Mouse (Mus musculus) MEL (cell line): ENCODE data around the gene Sipa1l3. TPM values are rescaled to one million over a fixed set of nuclear protein-coding genes. Genes with fewer than 3 reads are reported as not detected.

Experiments used
- DNase-seq: peaks from one replicate; pipeline ENCODE4 v3.0.0; 2011; ENCODE audit warnings: low read depth, low spot score
- H3K27ac ChIP-seq: 2 replicates; pipeline ENCODE4 v1.5.1; 2012; ENCODE audit warnings: low read depth, mild to moderate bottlenecking, control low read depth, low read length, moderate library complexity; ENCODE audit not compliant: control insufficient read depth
- H3K27me3 ChIP-seq, 2 experiments: fragments of 150-350 bp in 1 of 2; sonication (generic) in 1 of 2; 2 replicates each; pipeline ENCODE4 v1.6.1; 2012; ENCODE audit warnings: low read length in 2 of 2, mild to moderate bottlenecking in 2 of 2, improper control_type of control experiment in 1 of 2, moderate library complexity in 1 of 2; ENCODE audit not compliant: insufficient read depth in 2 of 2, control insufficient read depth in 1 of 2
- H3K36me3 ChIP-seq, 2 experiments: 2 replicates each; pipeline ENCODE4 v1.6.1; 2012 to 2014; ENCODE audit warnings: low read length in 2 of 2, improper control_type of control experiment in 1 of 2, inconsistent platforms in 1 of 2, mild to moderate bottlenecking in 1 of 2; ENCODE audit not compliant: insufficient read depth in 2 of 2, control insufficient read depth in 1 of 2
- H3K4me1 ChIP-seq, 2 experiments: fragments of 150-350 bp in 1 of 2; sonication (generic) in 1 of 2; 2 replicates each; pipeline ENCODE4 v1.6.1; 2012; ENCODE audit warnings: low read length in 2 of 2, improper control_type of control experiment in 1 of 2, mild to moderate bottlenecking in 1 of 2; ENCODE audit not compliant: insufficient read depth in 2 of 2, control insufficient read depth in 1 of 2
- H3K4me3 ChIP-seq, 2 experiments: fragments of 150-350 bp in 1 of 2; sonication (generic) in 1 of 2; 2 replicates each; pipeline ENCODE4 v1.5.1; 2012; ENCODE audit warnings: low read depth in 2 of 2, low read length in 2 of 2, mild to moderate bottlenecking in 2 of 2, moderate library complexity in 2 of 2, control low read depth in 1 of 2, improper control_type of control experiment in 1 of 2; ENCODE audit not compliant: control insufficient read depth in 1 of 2, insufficient read depth in 1 of 2
- H3K79me2 ChIP-seq: 2 replicates; pipeline ENCODE4 v1.6.1; 2012; ENCODE audit warnings: mild to moderate bottlenecking, low read length, moderate library complexity; ENCODE audit not compliant: control insufficient read depth, poor library complexity, insufficient read depth
- H3K9ac ChIP-seq: 2 replicates; pipeline ENCODE4 v1.6.1; 2012; ENCODE audit warnings: low read depth, mild to moderate bottlenecking, control low read depth, low read length, moderate library complexity; ENCODE audit not compliant: control insufficient read depth, poor library complexity, severe bottlenecking
- H3K9me3 ChIP-seq: fragments of 150-350 bp; sonication (generic); replicated peaks from 2 replicates; pipeline ENCODE4 v1.6.1; 2012; ENCODE audit warnings: mild to moderate bottlenecking, low read length, improper control_type of control experiment, moderate library complexity; ENCODE audit not compliant: insufficient read depth
- BHLHE40 ChIP-seq: IDR thresholded peaks from 2 replicates; pipeline ENCODE4 v1.6.1; 2012; ENCODE audit warnings: low read depth, mild to moderate bottlenecking, inconsistent platforms, low read length, improper control_type of control experiment, borderline replicate concordance
- CHD1 ChIP-seq: IDR thresholded peaks from 2 replicates; pipeline ENCODE4 v1.6.1; 2012; ENCODE audit warnings: low read depth, mild to moderate bottlenecking, inconsistent platforms, low read length, improper control_type of control experiment
- CTCF ChIP-seq, 3 experiments: IDR thresholded peaks in 2 of 3; conservative IDR thresholded peaks in 1 of 3; 2 replicates each; pipeline ENCODE4 v1.5.1; 2011 to 2012; ENCODE audit warnings: low read length in 3 of 3, low read depth in 2 of 3, mild to moderate bottlenecking in 2 of 3, improper control_type of control experiment in 1 of 3, inconsistent platforms in 1 of 3, mixed read lengths in 1 of 3, moderate library complexity in 1 of 3; ENCODE audit not compliant: control insufficient read depth in 1 of 3, insufficient read depth in 1 of 3, poor library complexity in 1 of 3, severe bottlenecking in 1 of 3
- E2F4 ChIP-seq: IDR thresholded peaks from 2 replicates; pipeline ENCODE4 v1.6.1; 2011; ENCODE audit warnings: low read depth, low read length, improper control_type of control experiment, borderline replicate concordance
- ELF1 ChIP-seq: IDR thresholded peaks from 2 replicates; pipeline ENCODE4 v1.6.1; 2014; ENCODE audit warnings: low read depth, mild to moderate bottlenecking, inconsistent platforms, low read length, improper control_type of control experiment, moderate library complexity
- EP300 ChIP-seq, 2 experiments: IDR thresholded peaks; 2 replicates each; pipeline ENCODE4 v1.6.1; 2011; ENCODE audit warnings: improper control_type of control experiment in 2 of 2, low read length in 2 of 2, low read depth in 1 of 2, mild to moderate bottlenecking in 1 of 2
- GATA1 ChIP-seq: IDR thresholded peaks from 2 replicates; pipeline ENCODE4 v1.6.1; 2011; ENCODE audit warnings: low read depth, low read length, improper control_type of control experiment
- JUND ChIP-seq: IDR thresholded peaks from 2 replicates; pipeline ENCODE4 v1.6.1; 2011; ENCODE audit warnings: low read depth, mild to moderate bottlenecking, improper control_type of control experiment, low read length
- KAT2A ChIP-seq: conservative IDR thresholded peaks from 2 replicates; pipeline ENCODE4 v1.6.1; 2012; ENCODE audit warnings: low read depth, low read length, improper control_type of control experiment, inconsistent platforms
- MYB ChIP-seq: IDR thresholded peaks from 2 replicates; pipeline ENCODE4 v1.6.1; 2011; ENCODE audit warnings: mild to moderate bottlenecking, low read depth, low read length, improper control_type of control experiment
- MYC ChIP-seq: IDR thresholded peaks from 2 replicates; pipeline ENCODE4 v1.6.1; 2011; ENCODE audit warnings: low read depth, mild to moderate bottlenecking, low read length, improper control_type of control experiment, moderate library complexity
- NELFE ChIP-seq: IDR thresholded peaks from 2 replicates; pipeline ENCODE4 v1.6.1; 2011; ENCODE audit warnings: low read depth, low read length, improper control_type of control experiment
- NRF1 ChIP-seq: IDR thresholded peaks from 2 replicates; pipeline ENCODE4 v1.6.1; 2014; ENCODE audit warnings: low read depth, mild to moderate bottlenecking, inconsistent platforms, low read length, improper control_type of control experiment, moderate library complexity; ENCODE audit not compliant: poor library complexity, insufficient read depth, severe bottlenecking
- POLR2A ChIP-seq, 2 experiments: IDR thresholded peaks; 2 replicates each; pipeline ENCODE4 v1.6.1; 2011 to 2012; ENCODE audit warnings: low read length in 2 of 2, mild to moderate bottlenecking in 2 of 2, control low read depth in 1 of 2, improper control_type of control experiment in 1 of 2, low read depth in 1 of 2, moderate library complexity in 1 of 2; ENCODE audit not compliant: control insufficient read depth in 1 of 2, insufficient read depth in 1 of 2, poor library complexity in 1 of 2
- RAD21 ChIP-seq: IDR thresholded peaks from 2 replicates; pipeline ENCODE4 v1.6.1; 2011; ENCODE audit warnings: mild to moderate bottlenecking, low read depth, low read length, improper control_type of control experiment
- RCOR1 ChIP-seq: IDR thresholded peaks from 2 replicates; pipeline ENCODE4 v1.6.1; 2012; ENCODE audit warnings: low read depth, mild to moderate bottlenecking, inconsistent platforms, low read length, improper control_type of control experiment
- TBP ChIP-seq: IDR thresholded peaks from 2 replicates; pipeline ENCODE4 v1.8.0; 2011; ENCODE audit warnings: low read depth, low read length, improper control_type of control experiment
- TCF12 ChIP-seq: IDR thresholded peaks from 2 replicates; pipeline ENCODE4 v1.6.1; 2014; ENCODE audit warnings: low read depth, mild to moderate bottlenecking, inconsistent platforms, low read length, improper control_type of control experiment, moderate library complexity
- UBTF ChIP-seq: IDR thresholded peaks from 2 replicates; pipeline ENCODE4 v1.6.1; 2012; ENCODE audit warnings: low read depth, mild to moderate bottlenecking, inconsistent platforms, low read length, improper control_type of control experiment, moderate library complexity, borderline replicate concordance; ENCODE audit not compliant: insufficient read depth
- USF2 ChIP-seq, 2 experiments: IDR thresholded peaks; 2 replicates each; pipeline ENCODE4 v1.6.1; 2011 to 2012; ENCODE audit warnings: improper control_type of control experiment in 2 of 2, low read length in 2 of 2, borderline replicate concordance in 1 of 2, inconsistent platforms in 1 of 2, low read depth in 1 of 2, mild to moderate bottlenecking in 1 of 2; ENCODE audit not compliant: insufficient read depth in 1 of 2
- ZC3H11A ChIP-seq: IDR thresholded peaks from 2 replicates; pipeline ENCODE4 v1.6.1; 2012; ENCODE audit warnings: low read depth, mild to moderate bottlenecking, inconsistent platforms, low read length, improper control_type of control experiment
- ZKSCAN1 ChIP-seq: IDR thresholded peaks from 2 replicates; pipeline ENCODE4 v1.6.1; 2012; ENCODE audit warnings: low read depth, mild to moderate bottlenecking, inconsistent platforms, low read length, improper control_type of control experiment, moderate library complexity
- ZMIZ1 ChIP-seq: IDR thresholded peaks from 2 replicates; pipeline ENCODE4 v1.6.1; 2012; ENCODE audit warnings: low read depth, mild to moderate bottlenecking, inconsistent platforms, low read length, improper control_type of control experiment, moderate library complexity
- polyA plus RNA-seq, 2 experiments: library from polyadenylated mRNA; stranded (reverse) in 1 of 2; unstranded in 1 of 2; fragments of >175 nt in 1 of 2; fragments of >200 nt in 1 of 2; gene quantifications; 2 replicates each; pipeline versions ENCODE4 v1.2.1 to v1.2.4; 2012; ENCODE audit warnings: low replicate concordance in 2 of 2, low read depth in 1 of 2; ENCODE audit not compliant: insufficient read length in 2 of 2, insufficient read depth in 1 of 2, missing spikeins in 1 of 2
- total RNA-seq: library from RNA; depleted of rRNA; stranded (reverse); fragments of 300-350 nt; gene quantifications from 2 replicates; pipeline ENCODE4 v1.2.3, GENCODE M21; 2012

Gene Sipa1l3
- total and polyA plus RNA-seq, 3 experiments, result 14.9 to 49.4 TPM; not detected in 1

DNA sequence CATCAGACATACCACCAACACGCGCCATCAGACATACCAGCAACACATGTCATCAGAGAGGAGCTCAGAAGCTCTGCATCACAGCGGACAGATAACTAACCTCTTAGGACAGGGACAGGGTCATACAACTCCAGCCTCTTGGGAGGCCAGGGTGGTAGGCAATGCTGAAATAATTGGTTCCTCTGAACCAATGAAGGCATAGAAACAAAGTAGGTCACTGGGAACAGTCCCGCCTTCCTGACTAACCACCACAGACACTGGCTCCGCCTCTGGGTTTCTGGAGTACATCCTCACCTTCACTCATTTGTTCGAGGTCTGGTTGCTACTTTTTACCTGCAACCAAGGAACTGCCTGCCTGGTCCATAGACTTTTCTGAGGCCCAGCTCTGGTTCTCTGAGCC, 66.1 kb downstream of the Sipa1l3 start:
- Histone ChIP-seq H3K9me3 (no peaks in the 10 kb centered on the region), H3K27me3 (no peaks in the 10 kb centered on the region), H3K36me3 (no peaks in the 10 kb centered on the region), H3K27ac (no peak overlapping the region), H3K4me3 (no peak overlapping the region), H3K79me2 (no peaks in the 10 kb centered on the region), H3K4me1 (no peaks in the 10 kb centered on the region), H3K9ac (no peak overlapping the region)
- DNase-seq, result no peak
- TF ChIP-seq UBTF (no peak), MYC (no peak), MYB (no peak), NRF1 (no peak), GATA1 (no peak), ELF1 (no peak), RAD21 (no peak), EP300 (IDR thresholded peaks at IDR 0.05; ENCODE audit: low read depth in 1 of 2, low read length in 2 of 2) (no peak), TBP (no peak)

DNA sequence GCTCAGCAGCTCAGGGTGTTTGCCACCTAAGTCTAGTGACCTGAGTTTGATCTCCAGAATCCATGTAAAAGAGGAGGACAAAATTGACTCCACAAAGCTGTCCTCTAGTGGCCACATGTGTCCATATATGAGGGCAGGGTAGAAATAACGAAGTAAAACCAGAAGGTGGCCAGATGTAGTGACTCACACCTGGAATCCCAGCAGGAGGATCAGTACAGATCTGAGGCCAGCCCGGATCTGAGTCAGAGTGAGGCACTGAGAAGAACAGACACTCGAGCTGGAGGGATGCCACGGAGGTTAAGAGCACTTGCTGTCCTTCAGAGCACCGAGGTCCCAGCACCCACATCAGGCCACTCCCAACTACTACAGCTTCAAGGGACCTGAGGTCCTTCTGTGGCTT, 68.3 kb downstream of the Sipa1l3 start:
- DNase-seq, result no peak
- H3K4me1 ChIP-seq, result no peaks in the 10 kb centered on the region
- no peaks in the 10 kb centered on the region for H3K9me3 ChIP-seq
- H3K36me3 ChIP-seq, result no peaks in the 10 kb centered on the region
- no peaks in the 10 kb centered on the region for H3K79me2 ChIP-seq
- no peak overlapping the region for H3K4me3 ChIP-seq
- H3K27ac ChIP-seq, result no peak overlapping the region
- H3K9ac ChIP-seq, result no peak overlapping the region
- TF ChIP-seq BHLHE40 (no peak), CTCF (IDR thresholded peaks at IDR 0.05 in 2 of 3, conservative IDR thresholded peaks at IDR 0.05 in 1 of 3; ENCODE audit: control insufficient read depth in 1 of 3, insufficient read depth in 1 of 3, low read depth in 2 of 3, low read length in 3 of 3, poor library complexity in 1 of 3, severe bottlenecking in 1 of 3) (no peak), TCF12 (no peak), EP300 (IDR thresholded peaks at IDR 0.05; ENCODE audit: low read depth in 1 of 2, low read length in 2 of 2) (no peak), JUND (no peak), MYC (no peak), POLR2A (IDR thresholded peaks at IDR 0.05; ENCODE audit: control insufficient read depth in 1 of 2, insufficient read depth in 1 of 2, low read depth in 1 of 2, low read length in 2 of 2, poor library complexity in 1 of 2) (no peak), TBP (no peak), USF2 (IDR thresholded peaks at IDR 0.05; ENCODE audit: borderline replicate concordance in 1 of 2, insufficient read depth in 1 of 2, low read depth in 1 of 2, low read length in 2 of 2) (no peak), KAT2A (no peak), RCOR1 (no peak), NELFE (no peak), GATA1 (no peak), CHD1 (no peak), ZC3H11A (no peak), E2F4 (no peak), ZMIZ1 (no peak), ZKSCAN1 (no peak)
- TF ChIP-seq, all 39 proteins: peak for 0
- no peaks in the 10 kb centered on the region for H3K27me3 ChIP-seq
